Mouse (Mus musculus): ENCODE data around the gene Zyg11b. TPM values are rescaled to one million over a fixed set of nuclear protein-coding genes. Genes with fewer than 3 reads are reported as not detected.

Zyg11b gene
- total RNA-seq, 2 experiments from 2014 or later, result 103 to 106 TPM

DNA sequence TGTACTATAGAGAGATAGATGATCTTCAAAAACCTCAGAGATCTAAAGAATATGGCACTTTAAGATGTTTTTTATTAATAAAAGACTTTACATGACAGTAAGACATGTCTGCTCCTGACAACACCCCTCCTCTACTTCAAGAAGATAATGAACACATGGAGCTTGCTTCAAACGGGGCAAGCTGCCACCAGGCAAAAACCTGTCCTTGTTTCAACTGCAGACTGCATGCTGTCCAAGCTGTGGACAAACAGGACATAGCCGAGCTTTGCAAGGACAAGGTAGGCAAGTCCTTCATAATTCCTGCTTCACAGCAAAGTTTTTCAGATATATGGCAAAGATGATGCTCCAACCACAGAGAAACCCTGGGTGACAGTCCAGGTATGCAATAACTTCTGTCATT lies 101.7 kb downstream of the Zyg11b start:
- no peak for DNase-seq (ENCODE audit: extremely low spot score in 1 of 2, low spot score in 1 of 2)

- DNase-seq (ENCODE audit: extremely low spot score in 1 of 2, low spot score in 1 of 2), result no peak
Measured at GRCm38 (mm10) chr4:108196277-108196855, 104.5 kb downstream of the Zyg11b start.

DNA sequence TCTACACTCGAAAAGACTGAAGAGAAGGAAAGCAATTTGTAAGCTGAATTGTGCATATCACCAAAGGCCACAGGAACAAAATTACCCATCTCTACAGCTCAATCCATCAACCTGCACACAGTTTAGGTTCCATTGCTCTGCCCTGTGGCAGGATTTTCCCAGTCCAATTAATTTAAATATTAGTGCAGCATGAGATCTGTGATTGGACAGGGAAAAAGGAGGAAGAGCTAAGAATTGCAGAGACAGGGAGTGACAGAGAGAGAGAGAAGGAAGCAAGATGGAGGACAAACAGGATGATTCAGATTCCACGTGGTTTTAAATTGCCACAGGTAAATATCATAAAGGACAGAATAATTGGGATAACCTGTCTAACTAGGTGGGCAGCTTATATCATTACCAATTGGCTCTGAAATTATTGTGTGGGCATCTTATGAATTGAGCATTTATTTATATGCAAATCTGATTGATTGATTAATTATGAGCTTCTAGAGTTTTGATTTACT lies 108.0 kb downstream of the Zyg11b start:
- DNase-seq (ENCODE audit: extremely low spot score in 1 of 2, low spot score in 1 of 2), result no peak

- no peak for DNase-seq (ENCODE audit: extremely low spot score in 1 of 2, low spot score in 1 of 2)
Measured at GRCm38 (mm10) chr4:108182278-108182677, 118.6 kb downstream of the Zyg11b start.

Other genes with a start within 250 kb of the Zyg11b start
- gene Podn, start 204.7 kb downstream of the Zyg11b start, total RNA-seq (2021), result 10 to 100 TPM in 1 of 2 experiments, 1 to 10 TPM in 1; 7.8 to 10.0 TPM
- 100 to 1,000 TPM in 1 of 2 experiments, 10 to 100 TPM in 1; 86.4 to 103 TPM for gene Scp2, start 156.1 kb downstream of the Zyg11b start, total RNA-seq (2021)
- 10 to 100 TPM; 16.7 to 18.5 TPM for gene Echdc2, start 135.7 kb downstream of the Zyg11b start, total RNA-seq (2021)
- gene Zyg11a, start 83.0 kb downstream of the Zyg11b start, total RNA-seq (2021), result not detected
- 10 to 100 TPM; 26.2 to 26.4 TPM for gene Coa7, start 27.0 kb upstream of the Zyg11b start, total RNA-seq (2021)
- gene Shisal2a, start 82.3 kb upstream of the Zyg11b start, total RNA-seq (2021), result not detected
- 1 to 10 TPM; 4.7 to 7.0 TPM for gene Gpx7, start 105.9 kb upstream of the Zyg11b start, total RNA-seq (2021)
- 10 to 100 TPM; 28.0 to 42.2 TPM for gene Tut4, start 158.3 kb upstream of the Zyg11b start, total RNA-seq (2021)

Data from layer of hippocampus, postnatal 25 days (tissue).